Mouse (Mus musculus) C2C12 (cell line): Measurements from ENCODE around the gene Osbpl3.

Experiments used
- CEBPB ChIP-seq: IDR thresholded peaks from one replicate; pipeline ENCODE4 v1.6.1; 2011; ENCODE audit warnings: low read depth, mild to moderate bottlenecking, control low read depth, moderate library complexity
- CTCF ChIP-seq: IDR thresholded peaks from one replicate; pipeline ENCODE4 v1.5.1; 2011; ENCODE audit not compliant: control insufficient read depth, insufficient read depth, insufficient read length
- FOSL1 ChIP-seq: IDR thresholded peaks from one replicate; pipeline ENCODE4 v1.8.0; 2011; ENCODE audit warnings: mild to moderate bottlenecking, low read length; ENCODE audit not compliant: poor library complexity, insufficient read depth, severe bottlenecking
- MAX ChIP-seq: IDR thresholded peaks from one replicate; pipeline ENCODE4 v1.6.1; 2011; ENCODE audit warnings: mild to moderate bottlenecking, control low read depth
- MYOD1 ChIP-seq: IDR thresholded peaks from one replicate; pipeline ENCODE4 v1.6.1; 2011; ENCODE audit warnings: low read depth; ENCODE audit not compliant: control insufficient read depth, insufficient read length
- MYOG ChIP-seq: IDR thresholded peaks from one replicate; pipeline ENCODE4 v1.6.1; 2011; ENCODE audit not compliant: control insufficient read depth, insufficient read length; ENCODE audit errors: extremely low read depth
- USF1 ChIP-seq: IDR thresholded peaks from one replicate; pipeline ENCODE4 v1.6.1; 2011; ENCODE audit warnings: low read depth, mild to moderate bottlenecking, control low read depth, moderate library complexity

DNA sequence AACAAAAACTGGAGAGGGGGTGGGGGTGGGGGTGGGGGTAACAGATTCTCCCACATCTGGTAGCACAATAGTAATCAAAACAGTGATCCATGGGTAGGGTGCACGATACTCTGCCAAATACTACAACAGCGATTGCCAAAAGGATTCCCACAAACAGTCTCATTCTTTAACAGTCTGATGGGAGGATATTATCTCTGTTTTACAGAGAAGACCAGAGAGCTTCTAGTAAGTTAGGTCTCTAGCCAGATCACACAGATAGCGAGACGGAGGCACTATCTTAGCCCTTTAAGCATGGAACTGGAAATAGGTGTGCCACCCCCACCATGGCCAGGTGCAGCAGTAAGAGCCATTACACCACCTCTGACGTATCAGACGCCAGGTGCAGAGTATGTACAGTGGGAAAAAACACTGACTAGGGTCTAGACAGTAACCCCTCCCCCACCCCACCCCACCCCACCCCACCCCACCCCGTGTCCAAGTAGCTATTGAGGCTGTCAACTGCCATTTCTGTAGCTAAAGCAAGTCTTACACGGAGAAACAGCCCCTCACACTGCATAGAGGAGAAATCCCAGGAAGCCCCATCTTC is 84.4 kb downstream of the Osbpl3 start:
- TF ChIP-seq CTCF (no peak), MYOD1 (no peak), USF1 (no peak), MYOG (no peak), MAX (no peak), FOSL1 (no peak), CEBPB (no peak)
